Mouse (Mus musculus) adrenal gland, adult 10 weeks (tissue): ENCODE results near the gene Mrgprg. TPM values are rescaled to one million over a fixed set of nuclear protein-coding genes. Genes with fewer than 3 reads are reported as not detected.

Source experiments
- polyA plus RNA-seq: library from polyadenylated mRNA; stranded (reverse); fragments of 350-450 nt; fragmentation: Illumina TruSeq; extraction: RNeasy Lipid Tissue Mini Kit (QIAGEN cat#74804); gene quantifications from one replicate; pipeline ENCODE4 v1.2.3, GENCODE M21; 2014; ENCODE audit warnings: low read depth, low replicate concordance

Mrgprg gene
- not detected for polyA plus RNA-seq

DNA sequence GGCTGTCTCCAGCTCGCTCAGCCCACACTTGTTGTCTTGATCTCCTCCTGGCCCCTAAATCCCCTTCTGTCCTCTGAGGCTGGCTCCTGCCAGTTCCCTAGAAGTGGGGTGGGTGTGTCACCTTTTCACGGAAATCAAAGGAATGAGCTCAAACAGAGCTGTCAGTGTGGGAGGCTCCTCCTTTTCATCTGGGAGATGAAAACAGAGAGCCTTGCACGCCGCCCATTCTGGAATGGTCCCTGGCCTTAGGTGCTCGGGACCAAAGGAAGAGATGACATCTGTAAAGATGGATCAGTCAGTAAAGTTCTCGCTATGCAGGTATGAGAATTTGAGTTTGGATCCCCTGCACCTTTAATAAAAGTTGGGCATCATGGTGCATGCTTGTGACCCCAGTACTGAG lies at the start of gene Mrgprg:
Mrgprg (minus strand) TSS at position 101 of the 400 bp plus-strand sequence.

DNA sequence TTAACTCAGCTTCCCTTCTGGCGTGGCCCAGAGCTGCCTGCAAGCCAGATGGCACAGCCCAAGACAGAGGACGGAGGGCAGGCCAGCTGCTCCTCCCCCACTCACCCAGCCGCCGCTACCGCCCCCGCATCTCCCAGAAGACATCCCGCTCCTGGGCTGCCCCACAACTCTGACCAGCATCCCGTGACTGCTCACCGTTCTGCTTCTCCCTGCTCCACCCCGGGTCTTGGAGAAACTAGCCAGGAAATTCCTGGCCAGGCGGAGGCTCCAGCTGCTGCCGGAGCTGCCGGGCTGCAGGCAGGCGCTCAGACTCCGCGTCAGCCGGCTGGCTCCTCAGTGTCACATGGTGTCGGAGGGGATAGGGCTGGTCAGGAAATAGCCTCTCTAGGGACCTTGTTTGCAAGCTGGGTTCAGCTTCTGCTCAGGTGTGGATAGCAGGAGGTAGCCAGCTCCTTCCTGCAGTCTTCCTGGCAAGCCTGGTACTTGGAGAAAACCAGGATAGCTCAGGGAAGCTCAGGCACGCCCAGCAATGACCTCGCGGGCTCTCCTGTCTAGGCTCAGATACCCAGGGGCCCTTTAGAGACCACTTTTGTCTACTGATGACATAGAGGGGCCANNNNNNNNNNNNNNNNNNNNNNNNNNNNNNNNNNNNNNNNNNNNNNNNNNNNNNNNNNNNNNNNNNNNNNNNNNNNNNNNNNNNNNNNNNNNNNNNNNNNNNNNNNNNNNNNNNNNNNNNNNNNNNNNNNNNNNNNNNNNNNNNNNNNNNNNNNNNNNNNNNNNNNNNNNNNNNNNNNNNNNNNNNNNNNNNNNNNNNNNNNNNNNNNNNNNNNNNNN lies 17.4 kb upstream of the Mrgprg start, which contains the start of gene Mrgpre:
Mrgpre (minus strand) TSS at position 505 of the 834 bp plus-strand sequence.

DNA sequence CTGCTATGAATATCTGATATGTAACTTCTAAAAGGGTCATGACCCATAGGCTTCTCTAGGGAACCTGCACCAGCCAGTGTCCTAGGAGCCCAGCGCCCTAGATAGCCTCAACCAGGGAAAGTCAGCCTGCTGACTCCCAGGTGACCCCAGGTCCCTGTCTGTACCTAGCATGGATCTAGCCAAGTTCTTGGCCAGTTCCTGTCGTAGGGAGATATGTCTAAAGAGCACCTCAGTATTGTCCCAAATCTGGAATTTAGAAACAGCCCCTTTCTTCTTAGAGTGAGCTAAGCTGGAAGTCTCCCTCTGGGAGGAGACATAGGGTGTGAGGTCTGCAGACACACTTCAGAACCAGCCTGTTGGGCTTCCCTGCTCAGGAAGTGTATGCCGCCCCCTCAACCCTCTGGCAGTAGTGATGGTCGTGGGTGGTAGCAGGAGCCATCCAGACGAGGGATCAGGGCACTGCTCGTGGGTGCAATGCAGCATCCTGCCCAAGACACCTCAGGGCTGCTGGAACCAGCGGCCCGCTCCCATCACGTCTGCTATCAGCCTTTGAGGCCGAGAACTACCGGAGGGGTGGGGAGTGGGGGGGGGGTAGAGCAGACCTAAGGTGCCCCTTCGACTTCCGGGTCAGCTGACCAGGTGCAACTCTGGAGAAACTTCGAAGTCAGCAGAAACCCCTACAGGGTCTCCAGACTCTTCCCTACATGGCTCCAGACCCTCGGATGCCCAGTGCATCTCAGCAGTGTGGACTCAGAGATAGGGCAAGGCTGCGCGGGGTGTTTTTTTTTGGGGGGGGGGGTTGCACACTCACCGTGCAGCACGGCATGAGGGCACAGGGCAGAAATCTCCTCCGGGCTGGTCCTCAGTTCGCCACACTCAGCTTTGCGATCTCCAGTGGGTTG lies 10.4 kb downstream of the Mrgprg start, which contains the start of gene Osbpl5:
Osbpl5 (minus strand) TSS at position 861 of the 902 bp plus-strand sequence.

Other genes starting within 250 kb of the Mrgprg start
- gene Nap1l4, start 217.9 kb downstream of the Mrgprg start, polyA plus RNA-seq: 129 TPM
- 17.2 TPM for gene Cars, start 166.9 kb downstream of the Mrgprg start, polyA plus RNA-seq
- 1.8 TPM for gene Tnfrsf26, start 138.3 kb downstream of the Mrgprg start, polyA plus RNA-seq
- 8.9 TPM for gene Tnfrsf22, start 117.3 kb downstream of the Mrgprg start, polyA plus RNA-seq
- gene Tnfrsf23, start 81.1 kb downstream of the Mrgprg start, polyA plus RNA-seq: 3.7 TPM
- 2.7 TPM for gene Osbpl5, start 10.0 kb downstream of the Mrgprg start, polyA plus RNA-seq
- gene Mrgpre, start 17.5 kb upstream of the Mrgprg start, polyA plus RNA-seq: 0.58 TPM
- 6.0 TPM for gene Nadsyn1, start 55.9 kb upstream of the Mrgprg start, polyA plus RNA-seq
- gene Dhcr7, start 56.2 kb upstream of the Mrgprg start, polyA plus RNA-seq: 100 TPM
- not detected for gene Gm498, start 99.8 kb upstream of the Mrgprg start, polyA plus RNA-seq
- 1.7 TPM for gene Shank2, start 234.9 kb upstream of the Mrgprg start, polyA plus RNA-seq